Mouse (Mus musculus) lung, postnatal 0 days (tissue): ENCODE measurements at regions not wholly inside any gene's neighbourhood (a gene's known extent, or its start where the extent isn't known, plus 50 kb on each side); places are given as distances from the start of the nearest gene placed in this dataset.

Experiments used
- CTCF ChIP-seq: IDR thresholded peaks from 2 replicates; pipeline ENCODE4 v1.5.1; 2016; ENCODE audit warnings: antibody characterized with exemption, mild to moderate bottlenecking
- EP300 ChIP-seq: IDR thresholded peaks from 2 replicates; pipeline ENCODE4 v1.6.1; 2016; ENCODE audit warnings: antibody characterized with exemption, mild to moderate bottlenecking, control low read depth

GRCm38 (mm10) chr8:34696365-34696764 lies 584.8 kb upstream of the Gm10131 start:
- TF ChIP-seq CTCF (no peak), EP300 (no peak)
